Mouse (Mus musculus): ENCODE results near the gene Zmiz2.

DNA sequence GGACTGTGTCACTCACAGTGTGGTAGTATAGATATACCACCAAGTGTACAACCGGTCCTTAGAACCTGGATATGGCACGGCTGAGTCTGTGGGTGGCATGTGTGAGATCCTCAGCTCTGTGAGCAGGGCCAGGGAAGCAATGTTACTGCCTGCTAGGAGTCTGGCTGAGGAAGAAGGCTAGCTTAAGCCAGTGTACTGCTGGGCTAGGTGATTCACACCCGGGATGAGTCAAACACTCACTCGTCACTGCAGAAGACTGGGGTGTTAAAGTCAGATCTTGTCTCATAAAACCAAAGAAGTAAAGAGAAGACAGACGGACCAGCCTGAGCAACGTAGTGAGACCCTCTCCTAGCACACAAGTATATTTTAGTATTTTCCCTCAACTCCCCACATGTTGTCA, 8.0 kb upstream of the Zmiz2 start:
- TF ChIP-seq CTCF (conservative IDR thresholded peaks at IDR 0.05; ENCODE audit: insufficient read depth, insufficient read length, low read depth, low read length) (no peak), POLR2A (IDR thresholded peaks at IDR 0.05; ENCODE audit: low read depth, low read length) (no peak)
